Mouse (Mus musculus) heart, embryonic 10.5 days (tissue): ENCODE results near the gene Fbxo21. TPM values are rescaled to one million over a fixed set of nuclear protein-coding genes. Genes with fewer than 3 reads are reported as not detected.

Experiments used
- DNase-seq: peaks from one replicate; pipeline ENCODE4 v3.0.0-alpha.2; 2017; ENCODE audit warnings: low spot score
- H3K27ac ChIP-seq: fragments of 300-500 bp; sonication (generic); 2 replicates; pipeline ENCODE4 v1.5.1; 2016; ENCODE audit warnings: mild to moderate bottlenecking
- H3K27me3 ChIP-seq: fragments of 300-500 bp; sonication (generic); 2 replicates; pipeline ENCODE4 v1.6.1; 2016; ENCODE audit warnings: mild to moderate bottlenecking; ENCODE audit not compliant: poor library complexity, insufficient read depth, severe bottlenecking
- H3K36me3 ChIP-seq: fragments of 300-500 bp; sonication (generic); 2 replicates; pipeline ENCODE4 v1.6.1; 2016; ENCODE audit warnings: mild to moderate bottlenecking, moderate library complexity
- H3K4me1 ChIP-seq: fragments of 300-500 bp; sonication (generic); 2 replicates; pipeline ENCODE4 v1.6.1; 2016; ENCODE audit warnings: mild to moderate bottlenecking
- H3K4me3 ChIP-seq: fragments of 300-500 bp; sonication (generic); 2 replicates; pipeline ENCODE4 v1.5.1; 2016; ENCODE audit warnings: mild to moderate bottlenecking, moderate library complexity
- H3K9me3 ChIP-seq: fragments of 300-500 bp; sonication (generic); 2 replicates; pipeline ENCODE4 v1.6.1; 2016; ENCODE audit warnings: mild to moderate bottlenecking, moderate library complexity
- WGBS: fragments of 180-500 bp; shearing (Covaris S2); methylation state at CpG from one replicate; pipeline ENCODE4 v1.1.7; 2016; 5-methylcytosine and 5-hydroxymethylcytosine counted together
- polyA plus RNA-seq: library from polyadenylated mRNA; unstranded; fragments of >200 nt; fragmentation: Nextera tagmentation; extraction: Ambion mirVana; gene quantifications from 2 replicates; pipeline ENCODE4 v1.2.1, GENCODE M21; 2016

Gene Fbxo21
- polyA plus RNA-seq, 1 experiment from 2014 or later: 73.5 TPM

DNA sequence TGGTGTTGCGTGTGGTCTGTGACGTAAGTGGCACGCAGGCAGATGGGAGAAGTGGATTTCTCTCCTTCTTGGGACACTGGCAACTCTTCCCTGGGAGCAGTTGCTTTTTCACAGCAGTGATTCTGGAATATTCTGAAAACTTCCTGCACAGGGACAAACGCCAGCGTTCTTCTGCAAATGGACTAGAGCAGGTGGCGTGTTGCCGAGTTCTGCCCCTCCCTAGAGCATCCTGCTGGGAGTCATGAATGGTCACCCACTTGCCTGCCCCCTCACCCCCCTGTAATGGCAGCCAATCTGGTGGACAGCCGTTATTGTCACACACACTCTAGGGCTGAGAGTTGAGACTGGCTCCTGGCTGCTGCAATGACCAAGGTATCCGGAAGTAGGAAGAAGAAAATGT, 83.1 kb downstream of the Fbxo21 start:
- 84% methylated on average over 9 of the region's 9 CpGs for WGBS
- Histone ChIP-seq H3K4me3 (no peak overlapping the region), H3K4me1 (peaks cover 57% of the 10 kb centered on the region), H3K27ac (peak overlapping the region; percentile 82; the same call in 1 of the 2 replicates), H3K9me3 (no peaks in the 10 kb centered on the region), H3K27me3 (no peaks in the 10 kb centered on the region), H3K36me3 (peaks cover 14% of the 10 kb centered on the region)
- no peak for DNase-seq

Other genes with a start within 250 kb of the Fbxo21 start
- gene Nos1, start 195.7 kb upstream of the Fbxo21 start, polyA plus RNA-seq: 0.01 and 0.06 TPM in 2 replicates
- 10.0 and 19.0 TPM in 2 replicates for gene Tesc, start 51.0 kb downstream of the Fbxo21 start, polyA plus RNA-seq
- gene Fbxw8, start 178.7 kb downstream of the Fbxo21 start, polyA plus RNA-seq: 29.4 and 31.2 TPM in 2 replicates
- not detected in 2 replicates for gene Hrk, start 187.9 kb downstream of the Fbxo21 start, polyA plus RNA-seq